Mouse (Mus musculus): ENCODE results near the gene Aldh16a1. TPM values are rescaled to one million over a fixed set of nuclear protein-coding genes. Genes with fewer than 3 reads are reported as not detected.

The Aldh16a1 gene
- total RNA-seq, 4 experiments from 2014 or later: 10.4 to 16.9 (median 13.7) TPM

- no peak for DNase-seq (ENCODE audit: low spot score in 2 of 2)
These were observed 63.1 kb downstream of the Aldh16a1 start for GRCm38 (mm10) chr7:45091001-45091990.

Small RNAs within 50 kb of the gene (microRNA-seq; reads per million reads assigned to microRNA genes)
- 802 reads per million, percentile 77 among the genes with 10 or more reads in this experiment for gene Mir150
- gene Mir5121: 5.0 reads per million
- not detected for gene Mir7055

Other genes starting within 250 kb of the Aldh16a1 start
- 10 to 100 TPM; 63.5 to 67.9 (median 65.5) TPM for gene Ap2a1, start 225.1 kb downstream of the Aldh16a1 start, total RNA-seq (2022)
- not detected for gene Tsks, start 211.4 kb downstream of the Aldh16a1 start, total RNA-seq (2022)
- gene Cpt1c, start 179.7 kb downstream of the Aldh16a1 start, total RNA-seq (2022): 1 to 10 TPM in 1 of 4 experiments, under 1 TPM in 3; 0.61 to 1.3 (median 0.71) TPM
- 100 to 1,000 TPM; 144 to 162 (median 152) TPM for gene Prmt1, start 168.0 kb downstream of the Aldh16a1 start, total RNA-seq (2022)
- 10 to 100 TPM; 13.5 to 22.2 (median 17.9) TPM for gene Irf3, start 156.9 kb downstream of the Aldh16a1 start, total RNA-seq (2022)
- 10 to 100 TPM in 1 of 4 experiments, 1 to 10 TPM in 3; 8.2 to 13.0 (median 9.4) TPM for gene Bcl2l12, start 155.9 kb downstream of the Aldh16a1 start, total RNA-seq (2022)
- 10 to 100 TPM; 43.2 to 50.7 (median 48.4) TPM for gene Scaf1, start 138.2 kb downstream of the Aldh16a1 start, total RNA-seq (2022)
- gene Rras, start 136.6 kb downstream of the Aldh16a1 start, total RNA-seq (2022): 10 to 100 TPM; 20.1 to 25.7 (median 21.3) TPM
- gene Prr12, start 101.7 kb downstream of the Aldh16a1 start, total RNA-seq (2022): 10 to 100 TPM; 15.3 to 17.5 (median 15.9) TPM
- 10 to 100 TPM; 24.5 to 31.0 (median 28.2) TPM for gene Nosip, start 92.2 kb downstream of the Aldh16a1 start, total RNA-seq (2022)
- gene Prrg2, start 91.9 kb downstream of the Aldh16a1 start, total RNA-seq (2022): 10 to 100 TPM in 2 of 4 experiments, 1 to 10 TPM in 2; 7.2 to 13.3 (median 10.6) TPM
- 10 to 100 TPM in 1 of 4 experiments, 1 to 10 TPM in 3; 4.1 to 10.2 (median 7.5) TPM for gene Rcn3, start 62.4 kb downstream of the Aldh16a1 start, total RNA-seq (2022)
- gene Fcgrt, start 50.7 kb downstream of the Aldh16a1 start, total RNA-seq (2022): 10 to 100 TPM; 23.8 to 37.0 (median 30.0) TPM
- 100 to 1,000 TPM; 471 to 554 (median 519) TPM for gene Rps11, start 30.1 kb downstream of the Aldh16a1 start, total RNA-seq (2022)
- 100 to 1,000 TPM; 647 to 843 (median 690) TPM for gene Rpl13a, start 25.8 kb downstream of the Aldh16a1 start, total RNA-seq (2022)
- not detected for gene Gm45713, start 18.4 kb downstream of the Aldh16a1 start, total RNA-seq (2022)
- gene Flt3l, start 18.2 kb downstream of the Aldh16a1 start, total RNA-seq (2022): 1 to 10 TPM in 3 of 4 experiments, under 1 TPM in 1; 0.94 to 2.7 (median 2.3) TPM
- 10 to 100 TPM; 34.6 to 42.1 (median 38.3) TPM for gene Pih1d1, start 281 bp downstream of the Aldh16a1 start, total RNA-seq (2022)
- under 1 TPM; 0.21 to 0.39 (median 0.31) TPM for gene Slc17a7, start 9.4 kb upstream of the Aldh16a1 start, total RNA-seq (2022)
- gene Gfy, start 25.0 kb upstream of the Aldh16a1 start, total RNA-seq (2022): not detected
- gene Pth2, start 26.4 kb upstream of the Aldh16a1 start, total RNA-seq (2022): not detected
- under 1 TPM in 1 of 4 experiments, not detected in 3; 0.25 TPM for gene Ccdc155, start 50.3 kb upstream of the Aldh16a1 start, total RNA-seq (2022)
- gene Dkkl1, start 57.6 kb upstream of the Aldh16a1 start, total RNA-seq (2022): not detected
- gene Tead2, start 61.2 kb upstream of the Aldh16a1 start, total RNA-seq (2022): 1 to 10 TPM in 3 of 4 experiments, under 1 TPM in 1; 0.77 to 3.1 (median 1.7) TPM
- 1 to 10 TPM in 3 of 4 experiments, under 1 TPM in 1; 0.15 to 2.0 (median 1.2) TPM for gene Cd37, start 84.5 kb upstream of the Aldh16a1 start, total RNA-seq (2022)
- not detected for gene Slc6a16, start 86.5 kb upstream of the Aldh16a1 start, total RNA-seq (2022)
- not detected for gene Slc6a21, start 122.9 kb upstream of the Aldh16a1 start, total RNA-seq (2022)
- 10 to 100 TPM; 30.7 to 35.6 (median 32.0) TPM for gene Trpm4, start 179.2 kb upstream of the Aldh16a1 start, total RNA-seq (2022)
- 100 to 1,000 TPM; 700 to 858 (median 833) TPM for gene Hrc, start 180.7 kb upstream of the Aldh16a1 start, total RNA-seq (2022)
- under 1 TPM in 3 of 4 experiments, not detected in 1; 0.07 to 0.24 (median 0.09) TPM for gene Ppfia3, start 212.4 kb upstream of the Aldh16a1 start, total RNA-seq (2022)
- gene Lin7b, start 216.0 kb upstream of the Aldh16a1 start, total RNA-seq (2022): not detected
- 10 to 100 TPM; 45.4 to 74.5 (median 59.9) TPM for gene Snrnp70, start 241.2 kb upstream of the Aldh16a1 start, total RNA-seq (2022)